Mouse (Mus musculus): ENCODE data around the gene Rai14.
A peak's percentile ranks its signal among the peaks of the same experiment; 100 is the strongest.

Rai14 gene

DNA sequence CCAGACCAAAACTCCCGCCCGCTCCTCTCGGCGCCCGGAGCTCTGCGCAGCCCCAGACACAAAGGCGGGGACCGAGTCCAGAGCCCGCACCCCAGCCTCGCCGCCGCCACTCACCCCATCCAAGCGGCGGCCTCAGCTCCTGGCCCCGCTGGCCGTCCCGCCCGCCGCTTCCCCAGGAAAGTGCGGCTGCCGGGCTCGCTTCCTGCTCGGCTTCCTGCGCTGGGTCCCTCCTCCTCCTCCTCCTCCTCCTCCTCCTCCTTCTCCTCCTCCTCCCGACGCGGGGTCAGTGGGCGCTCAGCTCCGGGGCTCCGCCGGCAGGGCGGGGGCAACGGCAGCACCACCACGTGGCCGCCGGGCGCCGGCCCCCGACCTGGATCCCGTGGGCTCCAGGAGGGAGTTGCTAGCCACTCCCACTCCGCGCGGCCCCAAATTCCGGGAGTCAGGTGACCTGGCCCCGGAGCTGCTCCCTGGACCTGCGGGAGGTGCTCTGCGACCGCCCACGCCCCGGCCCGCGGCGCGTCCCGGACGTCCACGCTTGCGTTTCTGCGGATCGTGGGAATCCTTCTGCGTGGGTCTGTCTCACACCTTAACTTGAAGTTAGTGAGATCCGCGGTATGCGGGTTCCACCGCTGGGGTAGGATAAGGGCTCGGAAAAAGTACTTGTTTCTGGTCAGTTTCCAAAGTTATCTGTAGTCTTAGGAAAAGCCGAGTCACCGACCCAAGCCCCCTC, at the start of gene Rai14:
Rai14 (minus strand) TSS at position 216 of the 730 bp plus-strand sequence.
- DNase-seq (ENCODE audit: low read depth, low spot score) = peak; percentile 49

DNA sequence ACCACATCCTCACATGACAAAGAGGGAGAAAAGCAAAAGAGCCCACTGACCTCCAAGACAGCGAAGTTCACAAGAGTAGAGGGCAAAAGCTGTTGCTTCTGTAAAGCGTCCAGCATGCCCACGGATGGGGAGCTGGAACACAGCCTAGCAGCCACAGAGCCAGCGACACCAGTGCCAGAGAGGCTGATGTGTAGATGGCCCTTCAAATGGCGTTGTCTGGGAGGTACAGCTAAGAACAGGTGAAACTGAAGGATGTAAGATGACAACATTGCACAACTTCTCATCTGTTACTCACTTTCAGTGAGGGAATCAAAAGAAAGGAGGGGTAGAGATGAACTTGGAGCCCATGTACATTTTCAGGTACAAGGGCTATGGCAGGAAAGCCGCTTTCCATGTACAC, 47.0 kb upstream of the Rai14 start:
- DNase-seq (ENCODE audit: low read depth, low spot score) = no peak

DNA sequence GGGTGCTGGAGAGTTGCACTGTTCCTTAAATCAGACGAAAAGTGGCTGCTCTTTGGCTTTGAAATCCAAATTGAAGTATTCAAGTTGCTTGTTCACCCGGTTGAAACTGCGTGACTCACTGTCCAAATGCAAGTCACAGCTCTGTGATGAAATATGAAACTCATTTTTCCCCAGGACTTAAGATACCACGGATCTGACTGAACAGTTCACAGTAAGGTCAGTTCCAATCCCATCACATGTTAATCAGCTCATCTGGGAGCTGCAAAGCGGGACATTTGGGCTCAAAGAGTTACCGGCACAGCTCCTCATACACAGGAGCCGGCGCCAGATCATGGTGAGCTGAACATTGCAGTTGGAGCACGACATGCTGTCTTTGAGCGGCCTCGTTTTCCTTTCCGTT, 45.6 kb upstream of the Rai14 start:
- DNase-seq (ENCODE audit: low read depth, low spot score) = peak; percentile 33

DNA sequence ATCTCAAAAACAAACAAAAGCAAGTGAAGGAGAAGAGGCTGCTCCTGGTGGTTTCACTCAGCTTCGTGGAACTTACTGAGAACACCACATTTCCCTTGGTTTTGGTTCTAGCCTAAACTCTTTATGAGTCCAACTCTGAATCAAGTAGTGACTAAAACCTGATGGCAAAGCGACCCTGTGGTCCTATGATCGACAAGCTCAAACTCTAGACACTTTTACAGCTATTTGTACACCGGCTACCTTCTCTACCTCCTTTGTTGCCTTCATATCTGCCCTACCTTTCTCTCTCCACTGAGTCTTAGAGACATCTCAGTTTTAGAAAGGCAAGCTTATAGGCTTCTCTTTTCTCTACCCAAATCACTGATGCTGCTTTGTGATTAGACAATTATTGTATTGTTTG, 45.0 kb upstream of the Rai14 start:
- no peak for DNase-seq (ENCODE audit: low read depth, low spot score)

DNA sequence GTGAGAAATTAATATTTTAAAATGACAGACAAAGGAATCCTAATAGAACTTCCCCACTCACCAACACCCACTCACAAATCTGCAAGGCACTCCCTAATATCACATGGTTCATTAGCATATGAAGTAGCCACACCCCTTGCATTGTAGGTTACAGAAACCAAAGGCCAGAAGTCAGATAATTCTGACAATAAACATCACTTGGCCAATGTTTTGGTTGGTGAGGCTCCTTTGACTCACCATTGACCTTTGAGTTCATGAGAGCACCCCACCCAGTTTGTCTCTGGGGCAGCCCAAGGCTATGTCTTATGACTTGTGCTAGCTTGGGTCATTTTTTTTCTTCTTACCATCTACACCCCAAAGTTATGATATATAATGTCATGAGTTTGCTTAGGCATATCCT, 44.4 kb upstream of the Rai14 start:
- DNase-seq (ENCODE audit: low read depth, low spot score) = no peak

DNA sequence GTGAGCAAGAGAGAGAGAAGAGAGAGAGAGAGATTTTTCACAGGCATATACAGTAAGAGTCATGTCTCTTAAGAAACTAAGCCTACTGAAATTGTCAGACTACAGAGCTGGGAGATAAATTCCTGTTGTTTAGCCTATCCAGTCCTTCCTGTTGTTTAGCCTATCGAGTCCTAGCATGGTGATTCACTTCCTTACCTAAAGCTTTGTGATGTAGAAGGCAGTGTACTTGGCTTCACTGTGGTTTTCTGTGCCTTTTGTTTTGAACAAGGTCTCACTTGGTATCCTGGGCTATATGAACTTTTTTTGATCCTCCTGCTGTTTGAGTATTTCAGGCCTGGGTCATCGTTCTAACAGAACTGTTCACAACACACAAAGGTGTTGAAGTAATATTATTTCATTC, 36.7 kb upstream of the Rai14 start:
- no peak for DNase-seq (ENCODE audit: low read depth, low spot score)

DNA sequence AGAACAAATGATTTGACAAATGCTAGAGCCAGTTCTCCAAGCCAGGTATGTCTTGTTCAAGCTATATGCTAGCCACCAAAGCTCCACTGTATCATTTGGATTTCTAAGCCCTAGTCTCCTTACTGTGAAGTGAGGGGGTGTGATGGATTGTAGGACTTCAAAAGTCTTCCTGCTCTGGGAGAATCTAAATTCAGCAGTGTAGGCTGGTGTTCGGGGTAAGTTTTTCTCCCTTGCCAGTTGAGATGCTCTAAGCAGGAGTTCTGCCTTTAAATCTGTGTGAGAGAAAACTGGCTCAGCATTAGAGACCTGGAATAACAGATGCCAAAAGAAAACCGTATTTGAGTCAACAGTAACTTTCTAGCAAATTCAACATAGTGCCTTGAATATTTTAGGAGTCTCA, 35.9 kb upstream of the Rai14 start:
- DNase-seq (ENCODE audit: low read depth, low spot score) = no peak

DNA sequence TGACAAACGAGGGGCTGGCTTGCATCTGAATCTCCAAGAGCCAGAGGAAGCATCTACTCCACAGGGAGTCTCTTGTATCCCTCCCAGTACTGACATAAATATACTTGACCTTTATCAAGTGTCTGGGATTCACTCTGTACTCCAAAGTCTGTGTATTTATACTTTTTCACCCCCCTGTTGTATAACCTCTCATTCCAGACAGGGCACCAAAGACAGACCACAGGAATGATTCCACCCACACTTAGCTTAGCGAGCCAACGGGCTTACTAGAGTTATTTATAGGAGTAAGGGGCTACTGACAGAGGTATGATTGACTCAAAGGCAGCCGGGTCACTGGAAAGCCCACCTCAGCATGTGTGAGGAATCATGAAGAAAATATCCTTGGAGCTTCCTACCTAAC, 35.3 kb upstream of the Rai14 start:
- DNase-seq (ENCODE audit: low read depth, low spot score) = no peak

DNA sequence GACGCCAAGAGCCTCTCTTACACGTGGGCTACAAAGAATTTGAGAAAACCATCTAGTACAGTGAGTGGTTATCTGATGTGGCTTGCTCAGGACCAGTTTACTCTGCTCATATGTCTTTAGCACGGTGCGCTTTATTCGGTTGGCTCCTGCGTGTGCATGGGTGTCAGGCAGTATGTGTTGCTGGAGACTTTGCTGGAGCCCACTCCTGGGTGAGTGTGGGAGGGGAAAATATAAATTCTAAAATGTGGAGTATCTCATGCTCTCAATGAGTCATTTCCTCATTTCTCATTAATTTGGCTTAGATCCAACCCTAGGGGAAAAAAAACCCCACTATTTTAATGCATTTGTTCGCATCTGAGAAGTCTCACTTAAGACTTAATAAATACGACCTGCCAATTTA, 33.2 kb upstream of the Rai14 start:
- no peak for DNase-seq (ENCODE audit: low read depth, low spot score)

DNA sequence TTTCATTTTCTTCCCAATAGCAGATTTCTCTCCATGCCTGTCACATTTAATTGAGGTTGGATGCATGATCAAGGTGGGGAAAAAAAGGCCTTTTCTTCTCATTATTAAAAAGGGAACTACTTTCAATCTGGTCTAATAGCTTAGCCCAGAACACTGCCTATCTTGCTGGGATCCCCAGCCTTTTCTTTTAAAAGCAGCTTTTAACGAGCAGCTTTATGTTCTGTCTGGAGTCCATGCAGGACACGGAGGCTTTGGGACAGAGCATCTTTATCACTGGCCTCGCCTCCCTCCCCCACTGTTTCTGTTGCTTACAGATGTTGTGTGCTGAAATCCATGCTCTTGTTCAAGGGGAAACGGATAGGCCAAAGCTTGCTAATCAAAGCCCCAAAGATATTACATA, 32.8 kb upstream of the Rai14 start:
- DNase-seq (ENCODE audit: low read depth, low spot score) = no peak

DNA sequence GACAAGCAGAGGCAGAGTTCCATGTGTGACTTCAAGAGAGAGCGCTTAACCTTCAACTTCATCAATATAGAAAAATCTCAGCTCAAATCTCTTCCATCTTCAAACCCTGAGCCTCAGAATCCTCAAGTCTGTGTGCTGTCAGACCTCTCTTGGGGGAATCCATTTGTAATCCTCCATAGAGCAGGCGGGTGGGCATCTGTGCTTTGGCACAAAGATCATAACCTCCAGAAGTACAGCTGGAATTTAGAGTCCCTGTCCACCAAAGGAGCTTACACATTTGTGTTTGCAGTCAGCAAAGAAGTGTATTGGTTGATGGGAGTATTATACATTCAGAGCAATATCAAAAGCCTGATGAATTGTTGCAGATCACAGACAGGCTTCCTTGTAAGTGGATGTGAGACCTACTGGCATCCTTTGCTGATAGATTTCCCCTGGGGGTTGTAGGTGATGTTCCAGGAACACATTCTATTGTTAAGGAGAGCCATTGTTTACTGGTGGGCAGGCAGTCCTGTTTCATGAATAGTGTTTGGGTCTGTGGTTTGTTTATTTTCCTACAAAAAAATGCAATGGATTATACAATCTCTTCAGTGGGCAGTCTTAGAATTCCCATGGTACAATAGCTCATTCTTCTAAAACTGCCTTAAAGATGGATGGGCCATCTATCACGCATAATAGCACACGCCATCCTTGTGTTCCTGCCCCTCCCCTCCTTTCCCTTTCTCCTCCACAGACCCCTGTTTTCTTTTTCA, 32.1 kb upstream of the Rai14 start:
- no peak for DNase-seq (ENCODE audit: low read depth, low spot score)

DNA sequence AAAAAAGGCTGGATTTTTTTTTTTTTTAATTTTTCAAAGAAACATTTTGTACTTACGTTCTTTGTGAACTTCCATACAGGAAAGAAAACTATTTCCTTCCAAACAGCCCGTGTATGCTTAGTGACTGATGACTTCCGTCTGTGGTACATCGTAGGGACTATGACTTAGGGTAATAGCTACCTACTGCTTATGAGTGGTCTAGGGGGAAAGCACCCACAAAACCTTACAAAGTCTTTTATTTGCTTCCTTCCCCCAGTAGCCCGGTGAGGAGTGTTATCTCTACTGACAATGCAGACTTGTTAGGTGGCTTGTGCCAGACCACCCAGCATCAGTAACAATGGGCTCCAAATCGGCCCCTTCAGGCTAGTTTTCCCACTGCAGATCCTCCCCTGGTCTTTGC, 28.0 kb upstream of the Rai14 start:
- no peak for DNase-seq (ENCODE audit: low read depth, low spot score)

DNA sequence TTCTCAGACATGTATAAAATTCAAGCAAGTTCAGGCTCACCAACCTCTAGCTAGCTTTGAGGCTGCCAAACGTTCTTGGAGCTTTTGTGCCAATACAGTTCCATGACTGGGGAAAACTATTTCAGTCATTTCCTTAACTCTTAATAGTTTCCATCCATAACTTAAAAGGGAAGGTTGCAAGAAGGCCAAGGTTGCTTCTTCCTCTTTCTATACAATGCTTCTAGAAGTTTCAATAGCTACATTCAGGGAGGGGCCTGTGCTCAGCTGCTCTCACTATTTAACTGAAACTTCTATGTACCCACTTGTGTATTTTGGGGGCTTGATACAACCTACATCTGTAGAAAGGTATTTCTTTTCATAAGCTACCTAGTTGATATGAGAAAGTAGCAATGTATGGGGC, 24.9 kb upstream of the Rai14 start:
- no peak for DNase-seq (ENCODE audit: low read depth, low spot score)

DNA sequence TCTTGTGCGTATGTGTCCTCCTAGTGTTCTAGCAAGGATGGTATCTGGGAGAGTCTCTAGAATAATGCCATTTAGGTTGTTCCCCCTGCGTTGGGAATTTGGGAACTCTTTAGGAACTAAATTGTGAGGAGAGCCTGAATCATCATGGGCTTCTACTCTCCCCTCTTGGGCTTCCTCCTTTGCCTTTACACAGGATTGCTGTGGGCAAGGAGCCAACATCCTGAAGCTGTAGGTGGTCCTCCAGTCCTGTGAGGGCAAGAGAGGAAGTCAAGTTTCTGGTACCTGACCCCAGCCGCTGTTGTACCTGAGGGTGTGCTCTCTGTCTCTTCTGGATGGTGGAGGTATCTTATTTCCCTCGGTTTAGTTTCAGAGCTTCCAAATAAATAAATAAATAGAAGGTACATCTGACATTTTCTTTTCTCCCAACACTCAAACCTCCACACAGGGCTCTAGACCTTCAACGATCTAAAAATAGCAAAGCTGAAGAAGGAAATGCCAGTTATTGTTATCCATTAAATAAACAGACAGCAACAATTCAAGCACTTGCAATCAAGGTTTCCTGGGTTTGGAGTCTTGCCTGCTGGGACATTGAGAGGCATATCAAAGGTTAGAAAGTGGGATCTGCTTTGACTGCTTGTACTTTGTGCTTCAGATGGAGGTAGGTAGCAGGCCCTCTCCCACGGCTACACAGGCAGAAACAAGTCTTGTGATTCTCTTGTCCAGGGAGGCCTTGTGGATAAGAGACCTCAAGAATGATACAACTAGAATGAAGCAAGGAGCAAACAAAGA, 24.1 kb upstream of the Rai14 start:
- no peak for DNase-seq (ENCODE audit: low read depth, low spot score)

DNA sequence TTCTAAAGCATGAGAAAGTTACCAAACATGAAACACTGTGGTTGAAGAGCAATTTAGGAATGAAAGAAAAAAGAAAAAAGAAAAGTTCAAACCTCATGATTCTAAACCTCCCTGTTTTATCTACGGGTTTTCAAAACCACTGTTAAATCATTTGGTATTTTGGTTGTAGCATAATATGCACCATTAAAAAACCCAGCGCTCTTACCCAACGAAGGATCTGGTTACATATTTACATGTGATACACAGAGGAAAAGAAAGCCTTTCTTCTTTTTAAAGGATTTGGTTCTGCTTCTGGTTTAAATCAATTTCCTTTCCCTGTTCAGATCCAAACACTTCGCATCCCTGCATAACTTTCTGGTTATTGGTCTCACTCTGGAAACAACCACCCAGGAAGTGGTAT, 21.5 kb upstream of the Rai14 start:
- no peak for DNase-seq (ENCODE audit: low read depth, low spot score)

DNA sequence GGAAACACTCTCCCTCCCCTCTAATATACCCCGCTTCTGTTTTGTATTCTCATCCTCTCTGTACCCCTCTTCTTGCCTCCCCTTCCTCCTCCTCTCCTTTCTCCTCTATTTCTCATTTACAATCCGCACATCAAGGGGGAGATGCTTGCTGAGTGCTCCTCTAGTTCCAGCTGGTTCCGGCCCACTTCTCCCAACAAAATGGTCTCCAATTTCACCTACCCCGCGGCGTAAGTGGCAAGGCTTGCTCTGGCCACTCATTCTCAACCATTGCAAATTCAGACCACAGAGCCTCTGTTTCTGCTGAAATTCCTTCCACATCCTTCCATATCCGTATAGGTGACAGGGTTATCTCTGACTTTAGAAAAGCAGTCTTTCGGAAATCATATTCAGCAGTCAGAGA, 20.8 kb upstream of the Rai14 start:
- no peak for DNase-seq (ENCODE audit: low read depth, low spot score)

DNA sequence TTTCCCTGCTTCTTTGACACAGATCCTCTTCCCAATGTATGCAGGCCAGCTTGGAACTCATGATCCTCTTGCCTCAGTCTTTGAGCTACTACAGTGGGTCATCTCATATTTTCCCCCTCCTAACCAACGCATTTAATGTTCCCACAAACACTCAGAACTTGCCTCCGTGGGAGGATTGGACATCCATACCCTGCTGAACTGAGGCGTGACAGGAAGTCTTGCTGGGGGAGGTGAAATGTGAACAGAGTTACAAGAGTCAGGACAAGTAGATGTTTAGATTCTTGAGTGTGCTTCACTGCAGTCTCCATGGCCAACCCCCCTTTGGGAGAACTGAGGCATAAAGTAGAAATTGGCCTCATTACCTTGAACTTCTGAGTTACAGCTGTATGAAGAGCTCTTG, 17.0 kb upstream of the Rai14 start:
- no peak for DNase-seq (ENCODE audit: low read depth, low spot score)

DNA sequence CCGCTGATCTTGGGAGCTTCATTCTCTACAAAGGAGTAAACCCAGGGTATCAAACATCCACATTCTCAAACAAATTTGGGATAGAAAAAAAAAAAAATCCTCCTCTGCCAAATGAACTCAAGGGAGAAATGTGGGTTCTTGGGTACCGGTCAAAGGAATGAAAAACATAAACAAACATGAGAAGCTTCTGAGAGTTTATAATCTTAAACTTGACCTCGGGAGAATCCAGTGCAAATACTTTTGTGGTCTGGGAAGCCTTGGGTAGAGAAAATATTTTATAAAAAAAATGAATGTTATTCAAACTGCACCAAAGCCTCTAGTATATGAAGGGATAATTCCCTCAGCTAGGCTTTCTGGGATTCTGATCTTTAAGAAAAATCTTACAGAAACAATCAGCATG, 11.8 kb upstream of the Rai14 start:
- no peak for DNase-seq (ENCODE audit: low read depth, low spot score)

DNA sequence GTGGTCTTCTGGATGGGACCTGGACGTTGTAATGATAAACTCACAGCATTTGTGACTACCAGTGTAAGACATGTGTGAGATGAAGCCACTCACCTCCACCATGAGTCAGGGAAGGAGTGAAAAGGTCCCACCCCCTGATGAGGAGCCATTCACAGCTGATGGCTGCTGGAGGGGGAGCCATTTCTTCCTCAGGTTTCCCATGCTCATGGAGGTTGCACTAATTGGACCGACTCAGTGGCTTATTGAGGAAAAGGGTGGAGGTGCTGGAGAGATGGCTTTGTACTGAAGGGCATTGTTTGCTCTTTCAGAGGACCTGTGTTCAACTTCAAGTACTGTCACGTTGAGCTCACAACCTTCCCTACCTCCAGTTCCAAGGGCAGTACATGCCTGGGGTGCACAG, 10.4 kb upstream of the Rai14 start:
- DNase-seq (ENCODE audit: low read depth, low spot score) = no peak

DNA sequence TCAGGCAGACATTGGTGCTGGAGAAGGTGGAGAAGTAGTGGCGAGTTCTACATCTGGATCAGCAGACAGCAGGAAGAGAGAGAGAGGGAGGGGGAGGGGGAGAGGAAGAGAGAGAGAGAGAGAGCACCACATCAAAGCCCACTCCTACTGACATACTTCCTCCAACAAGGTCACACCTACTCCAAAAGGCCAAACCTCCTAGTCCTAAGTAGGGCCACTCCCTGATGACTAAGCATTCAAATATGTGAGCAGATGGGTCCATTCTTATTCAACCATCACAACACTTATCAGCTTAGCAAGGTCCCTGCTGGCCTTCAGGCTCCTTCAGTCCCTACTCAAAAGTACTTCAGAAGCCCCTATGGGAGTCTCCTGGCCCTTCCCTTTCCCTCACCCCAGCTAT, 9.1 kb upstream of the Rai14 start:
- no peak for DNase-seq (ENCODE audit: low read depth, low spot score)

DNA sequence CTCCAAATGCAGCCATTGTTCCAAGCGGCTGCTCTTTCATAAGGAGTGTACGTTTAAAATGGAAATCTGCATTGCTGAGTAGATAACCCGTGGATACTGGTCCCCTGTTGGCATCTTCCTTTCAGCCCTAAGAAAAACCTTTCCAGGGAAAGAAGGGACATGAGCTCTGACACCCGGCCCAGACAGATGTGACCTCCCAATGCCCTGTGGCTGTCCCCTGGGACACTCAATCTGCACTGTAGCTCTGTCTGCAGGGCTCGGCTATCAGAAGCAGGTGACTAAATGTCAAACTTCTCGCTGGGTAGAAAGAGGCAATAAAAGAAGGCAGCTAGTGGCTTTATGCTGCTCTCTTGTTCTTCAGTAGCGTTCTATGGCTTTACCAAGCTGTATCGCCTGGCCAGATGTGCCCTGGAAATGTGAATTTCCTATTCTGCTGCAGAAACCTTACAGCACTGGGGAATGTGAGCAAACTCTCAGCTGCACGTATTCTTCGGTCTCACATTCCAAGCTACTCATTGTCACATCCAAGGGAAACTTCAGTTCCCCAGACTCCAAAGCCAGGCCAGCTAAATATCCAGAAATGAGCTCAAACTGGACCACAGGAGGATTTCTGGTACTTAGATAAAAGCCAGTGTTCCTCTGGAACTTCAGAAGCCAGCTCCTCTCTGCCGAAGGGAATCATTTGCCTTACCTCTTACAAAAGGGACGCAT, 8.4 kb upstream of the Rai14 start:
- no peak for DNase-seq (ENCODE audit: low read depth, low spot score)

DNA sequence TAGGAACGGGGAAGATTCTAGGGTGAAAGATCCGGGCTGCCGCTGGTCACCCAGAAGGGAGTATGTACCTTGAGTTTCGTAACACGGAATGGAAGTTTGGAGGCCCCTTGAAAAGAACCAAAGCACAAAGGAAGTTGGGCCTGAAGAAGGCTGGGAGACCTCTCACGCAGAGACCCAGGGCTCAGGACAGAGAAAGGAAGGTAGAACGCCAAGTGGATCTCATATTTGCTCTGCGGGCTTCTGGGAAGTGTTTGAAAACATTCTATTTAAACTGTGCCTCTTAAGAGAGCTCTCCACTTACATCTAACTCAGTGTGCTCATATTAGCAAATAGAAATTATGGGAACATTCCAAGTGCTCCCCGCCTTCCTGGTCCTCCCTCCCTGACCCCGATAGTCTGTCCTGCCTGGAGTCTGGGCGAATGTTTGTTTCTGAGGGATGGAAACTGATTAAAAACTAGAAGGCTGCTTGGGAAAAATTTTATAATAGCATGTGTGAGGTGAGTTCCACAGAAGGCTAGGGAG, 6.9 kb upstream of the Rai14 start:
- DNase-seq (ENCODE audit: low read depth, low spot score) = no peak

Data from skeletal muscle tissue, adult 2 months (tissue).